Mouse (Mus musculus) neural tube, embryonic 15.5 days (tissue): ENCODE results near the gene Cpsf4. TPM values are rescaled to one million over a fixed set of nuclear protein-coding genes. Genes with fewer than 3 reads are reported as not detected.
"Not testable (repeated sequence)": the region's sequence is repeated elsewhere in the genome, so short reads cannot be mapped to it uniquely, and the experiment has no call there.

Experiments used
- ATAC-seq: fragments of 200-750 bp; cut with Nextera tagmentation; 2 replicates; pipeline ENCODE4 v1.8.0; 2017; ENCODE audit warnings: mild to moderate bottlenecking, moderate TSS enrichment, moderate library complexity; ENCODE audit not compliant: low FRiP score
- H3K27ac ChIP-seq: fragments of 300-500 bp; sonication (generic); replicated peaks from 2 replicates; pipeline ENCODE4 v1.5.1; 2015; ENCODE audit warnings: mild to moderate bottlenecking, inconsistent platforms
- H3K27me3 ChIP-seq: fragments of 300-500 bp; sonication (generic); replicated peaks from 2 replicates; pipeline ENCODE4 v1.6.1; 2015; ENCODE audit warnings: inconsistent platforms
- H3K36me3 ChIP-seq: fragments of 300-500 bp; sonication (generic); 2 replicates; pipeline ENCODE4 v1.6.1; 2015; ENCODE audit warnings: inconsistent platforms
- H3K4me1 ChIP-seq: fragments of 300-500 bp; sonication (generic); 2 replicates; pipeline ENCODE4 v1.6.1; 2015; ENCODE audit warnings: inconsistent platforms
- H3K4me2 ChIP-seq: fragments of 300-500 bp; sonication (generic); 2 replicates; pipeline ENCODE4 v1.6.1; 2015; ENCODE audit warnings: inconsistent platforms, mild to moderate bottlenecking, moderate library complexity
- H3K4me3 ChIP-seq: fragments of 300-500 bp; sonication (generic); replicated peaks from 2 replicates; pipeline ENCODE4 v1.5.1; 2015; ENCODE audit warnings: mild to moderate bottlenecking, inconsistent platforms
- H3K9ac ChIP-seq: fragments of 300-500 bp; sonication (generic); replicated peaks from 2 replicates; pipeline ENCODE4 v1.6.1; 2015; ENCODE audit warnings: mild to moderate bottlenecking, inconsistent platforms
- H3K9me3 ChIP-seq: fragments of 300-500 bp; sonication (generic); replicated peaks from 2 replicates; pipeline ENCODE4 v1.6.1; 2016; ENCODE audit warnings: inconsistent platforms
- WGBS: fragments of 180-500 bp; shearing (Covaris S2); methylation state at CpG from one replicate; pipeline ENCODE4 v1.1.7; 2015; ENCODE audit warnings: mixed read lengths; 5-methylcytosine and 5-hydroxymethylcytosine counted together
- polyA plus RNA-seq: library from polyadenylated mRNA; unstranded; fragments of >200 nt; fragmentation: Nextera tagmentation; extraction: Ambion mirVana; gene quantifications from 2 replicates; pipeline ENCODE4 v1.2.1, GENCODE M21; 2015

Gene Cpsf4
- polyA plus RNA-seq, 1 experiment from 2014 or later, result 49.7 TPM

DNA sequence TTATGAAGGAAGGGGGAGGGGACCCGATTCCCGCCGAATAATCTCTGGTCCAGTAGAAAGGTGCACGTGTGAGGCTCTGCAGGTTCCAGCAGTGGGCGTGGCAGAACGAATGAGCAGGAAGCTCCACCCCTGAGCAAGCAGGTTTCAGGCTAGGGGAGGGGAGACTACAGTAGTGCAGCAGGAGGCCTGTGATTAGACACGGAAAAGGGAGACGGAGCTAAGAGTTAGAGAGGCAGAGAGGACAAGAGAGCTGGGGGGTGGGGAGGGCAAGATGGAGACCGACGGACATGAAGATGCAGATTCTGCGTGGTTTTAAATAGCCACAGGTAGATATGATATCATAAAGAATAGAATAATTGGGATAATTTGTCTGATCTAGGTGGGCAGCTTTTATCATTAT is 41.4 kb downstream of the Cpsf4 start:
- H3K27me3 ChIP-seq, H3K4me2 ChIP-seq, H3K4me3 ChIP-seq, H3K9ac ChIP-seq, ATAC-seq, H3K27ac ChIP-seq, H3K9me3 ChIP-seq: not testable (repeated sequence)
- peaks cover 40% of the 10 kb centered on the region for H3K36me3 ChIP-seq
- H3K4me1 ChIP-seq, result peaks cover 13% of the 10 kb centered on the region
- WGBS, result 57% methylated on average over 11 of the region's 11 CpGs

- Histone ChIP-seq H3K9ac (no peak overlapping the region), H3K4me1 (no peaks in the 10 kb centered on the region), H3K9me3 (no peaks in the 10 kb centered on the region), H3K4me2 (no peak overlapping the region), H3K4me3 (no peak overlapping the region), H3K27ac (no peak overlapping the region), H3K27me3 (no peaks in the 10 kb centered on the region), H3K36me3 (peaks cover 55% of the 10 kb centered on the region)
- 99% methylated on average over 4 of the region's 4 CpGs for WGBS
- ATAC-seq, result no peak
Observed at GRCm38 (mm10) chr5:145211340-145211739, 44.3 kb downstream of the Cpsf4 start.

GRCm38 (mm10) chr5:145212216-145212615 is 45.2 kb downstream of the Cpsf4 start:
- H3K9ac ChIP-seq, result no peak overlapping the region
- H3K27ac ChIP-seq, result no peak overlapping the region
- peaks cover 55% of the 10 kb centered on the region for H3K36me3 ChIP-seq
- H3K4me1 ChIP-seq, result no peaks in the 10 kb centered on the region
- H3K4me3 ChIP-seq, result no peak overlapping the region
- no peaks in the 10 kb centered on the region for H3K27me3 ChIP-seq
- H3K4me2 ChIP-seq, result no peak overlapping the region
- H3K9me3 ChIP-seq, result no peaks in the 10 kb centered on the region
- 98% methylated on average over 4 of the region's 4 CpGs for WGBS
- no peak for ATAC-seq

GRCm38 (mm10) chr5:145213505-145213904 is 46.5 kb downstream of the Cpsf4 start:
- no peak overlapping the region for H3K27ac ChIP-seq
- H3K9me3 ChIP-seq, result no peaks in the 10 kb centered on the region
- H3K9ac ChIP-seq, result no peak overlapping the region
- H3K4me1 ChIP-seq, result no peaks in the 10 kb centered on the region
- peaks cover 56% of the 10 kb centered on the region for H3K36me3 ChIP-seq
- ATAC-seq, result no peak
- no peak overlapping the region for H3K4me3 ChIP-seq
- no peak overlapping the region for H3K4me2 ChIP-seq
- no peaks in the 10 kb centered on the region for H3K27me3 ChIP-seq
- WGBS, result 96% methylated on average over 3 of the region's 3 CpGs

DNA sequence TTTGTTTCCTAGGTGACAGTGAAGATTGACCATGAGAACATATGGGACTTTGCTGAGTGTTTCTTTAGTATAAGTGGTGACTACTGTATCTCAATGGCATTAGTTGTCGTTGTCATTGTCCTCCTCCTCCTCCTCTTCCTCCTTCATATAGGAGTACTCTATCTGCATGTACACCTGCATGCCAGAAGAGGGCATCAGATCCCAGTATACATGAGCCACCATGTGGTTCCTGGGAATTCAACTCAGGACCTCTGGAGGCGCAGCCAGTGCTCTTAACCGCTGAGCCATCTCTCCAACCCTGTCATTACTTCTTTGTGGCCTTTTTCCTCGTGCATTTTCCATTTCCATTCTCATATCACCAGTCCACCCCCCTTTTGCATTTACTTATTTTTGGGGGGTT is 47.7 kb downstream of the Cpsf4 start:
- Histone ChIP-seq H3K36me3 (peaks cover 63% of the 10 kb centered on the region), H3K4me1 (no peaks in the 10 kb centered on the region), H3K4me2 (no peak overlapping the region), H3K9me3 (no peaks in the 10 kb centered on the region), H3K27ac (no peak overlapping the region), H3K27me3 (no peaks in the 10 kb centered on the region), H3K9ac (no peak overlapping the region), H3K4me3 (no peak overlapping the region)
- no peak for ATAC-seq
- 71% methylated on average over 4 of the region's 4 CpGs for WGBS

DNA sequence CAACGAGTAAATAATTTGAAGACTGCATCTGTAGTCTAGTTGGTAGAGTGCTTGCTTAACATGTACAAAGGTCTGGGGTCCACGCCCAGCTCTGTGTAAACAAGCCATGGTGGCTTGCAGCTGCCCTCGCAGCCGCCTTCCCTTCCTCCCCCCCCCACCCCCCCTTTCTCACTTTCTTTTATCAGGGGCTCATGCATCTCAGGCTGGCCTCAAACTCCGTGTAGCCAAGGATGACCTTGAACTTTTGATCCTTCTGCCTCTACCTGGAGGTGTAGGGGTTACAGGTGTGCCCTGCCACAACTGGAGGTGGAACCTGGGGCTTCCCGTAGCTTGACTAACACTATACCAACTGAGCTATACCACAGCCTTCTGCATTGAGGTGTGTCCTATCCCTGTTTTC is 50.7 kb downstream of the Cpsf4 start:
- 89% methylated on average over 6 of the region's 6 CpGs for WGBS
- no peak overlapping the region for H3K27ac ChIP-seq
- no peaks in the 10 kb centered on the region for H3K27me3 ChIP-seq
- ATAC-seq, result no peak
- H3K4me3 ChIP-seq, result no peak overlapping the region
- no peak overlapping the region for H3K4me2 ChIP-seq
- no peak overlapping the region for H3K9ac ChIP-seq
- no peaks in the 10 kb centered on the region for H3K9me3 ChIP-seq
- H3K36me3 ChIP-seq, result peaks cover 65% of the 10 kb centered on the region
- H3K4me1 ChIP-seq, result no peaks in the 10 kb centered on the region

DNA sequence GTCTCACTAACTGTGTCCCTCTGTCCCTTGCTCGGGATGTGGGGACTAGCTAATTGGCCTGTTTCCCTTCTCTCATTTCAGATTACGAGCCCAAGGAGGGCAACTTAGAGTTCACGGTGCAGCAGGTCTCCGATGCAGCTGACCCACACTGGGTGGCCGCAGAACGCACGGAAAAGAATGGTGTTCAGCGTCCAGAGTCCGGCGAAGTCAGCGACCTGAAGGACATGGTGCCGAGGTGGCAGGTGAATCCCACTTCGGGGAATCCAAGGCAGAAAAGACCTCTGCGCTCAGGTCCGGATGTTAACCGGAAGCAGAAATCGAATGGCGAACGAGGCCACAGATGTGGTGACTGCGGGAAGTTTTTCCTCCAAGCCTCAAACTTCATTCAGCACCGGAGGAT is 51.2 kb downstream of the Cpsf4 start:
- no peaks in the 10 kb centered on the region for H3K4me1 ChIP-seq
- H3K9ac ChIP-seq, result no peak overlapping the region
- no peak overlapping the region for H3K4me2 ChIP-seq
- ATAC-seq, result no peak
- 96% methylated on average over 21 of the region's 21 CpGs for WGBS
- no peaks in the 10 kb centered on the region for H3K27me3 ChIP-seq
- H3K9me3 ChIP-seq, result no peaks in the 10 kb centered on the region
- H3K36me3 ChIP-seq, result peaks cover 65% of the 10 kb centered on the region
- no peak overlapping the region for H3K27ac ChIP-seq
- H3K4me3 ChIP-seq, result no peak overlapping the region

DNA sequence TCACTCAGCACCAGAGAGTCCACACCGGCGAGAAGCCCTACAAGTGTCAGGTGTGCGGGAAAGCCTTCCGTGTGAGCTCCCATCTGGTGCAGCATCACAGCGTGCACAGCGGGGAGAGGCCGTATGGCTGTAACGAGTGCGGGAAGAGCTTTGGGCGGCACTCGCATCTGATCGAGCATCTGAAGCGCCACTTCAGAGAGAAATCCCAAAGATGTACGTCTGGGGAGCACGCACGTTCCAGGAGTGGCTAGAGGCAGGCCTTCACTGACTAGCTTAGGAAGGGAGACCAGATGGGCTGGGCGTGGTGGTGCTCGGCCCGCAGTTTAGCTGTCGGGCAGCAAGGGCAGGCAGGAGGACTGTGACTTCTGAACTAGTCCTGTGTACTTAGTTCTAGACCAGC is 51.7 kb downstream of the Cpsf4 start:
- Histone ChIP-seq H3K9ac (no peak overlapping the region), H3K36me3 (peaks cover 63% of the 10 kb centered on the region), H3K4me2 (no peak overlapping the region), H3K4me3 (no peak overlapping the region), H3K27ac (no peak overlapping the region), H3K4me1 (no peaks in the 10 kb centered on the region), H3K9me3 (no peaks in the 10 kb centered on the region), H3K27me3 (no peaks in the 10 kb centered on the region)
- WGBS, result 95% methylated on average over 20 of the region's 20 CpGs
- no peak for ATAC-seq

DNA sequence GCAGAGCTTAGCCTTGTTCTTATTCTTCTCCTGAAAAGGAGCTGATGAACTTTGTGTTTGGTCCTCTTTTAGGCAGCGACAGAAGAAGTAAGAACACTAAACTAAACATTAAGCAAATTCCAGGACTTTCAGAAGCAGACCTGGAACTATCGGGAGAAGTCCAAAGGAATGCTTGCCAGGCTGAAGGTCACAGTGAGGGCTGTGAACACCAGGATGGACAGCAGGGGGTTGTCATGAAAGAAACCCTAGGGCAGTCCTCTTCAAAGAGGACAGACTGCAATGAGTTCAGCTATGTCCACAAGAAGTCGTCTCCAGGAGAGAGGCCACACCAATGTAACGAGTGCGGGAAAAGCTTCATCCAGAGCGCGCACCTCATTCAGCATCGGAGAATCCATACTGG is 53.0 kb downstream of the Cpsf4 start:
- no peak for ATAC-seq
- no peaks in the 10 kb centered on the region for H3K9me3 ChIP-seq
- H3K27ac ChIP-seq, result no peak overlapping the region
- no peaks in the 10 kb centered on the region for H3K4me1 ChIP-seq
- no peak overlapping the region for H3K4me3 ChIP-seq
- no peak overlapping the region for H3K4me2 ChIP-seq
- H3K36me3 ChIP-seq, result peaks cover 53% of the 10 kb centered on the region
- H3K27me3 ChIP-seq, result no peaks in the 10 kb centered on the region
- 96% methylated on average over 8 of the region's 8 CpGs for WGBS
- H3K9ac ChIP-seq, result no peak overlapping the region

DNA sequence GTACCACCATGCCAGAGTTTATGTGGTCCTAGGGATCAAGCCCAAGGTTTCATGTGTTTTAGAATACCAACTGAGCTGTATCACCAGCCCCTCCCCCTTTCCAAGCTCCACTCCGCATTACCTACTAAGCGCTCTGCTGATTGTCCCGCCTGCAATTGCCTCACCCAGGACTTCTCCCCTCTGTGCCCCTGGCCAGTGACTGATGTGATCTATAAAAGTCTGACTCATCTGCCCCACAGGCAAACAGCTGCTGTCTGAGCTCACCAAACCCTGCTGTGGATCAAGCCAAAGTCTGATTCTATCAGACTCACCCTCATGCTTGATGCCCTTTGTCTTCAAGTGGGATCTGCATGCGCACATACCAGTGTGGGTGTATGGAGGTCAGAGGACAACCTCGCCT is 55.8 kb downstream of the Cpsf4 start:
- no peaks in the 10 kb centered on the region for H3K27me3 ChIP-seq
- H3K9me3 ChIP-seq, result no peaks in the 10 kb centered on the region
- H3K4me3 ChIP-seq, result no peak overlapping the region
- no peak for ATAC-seq
- H3K4me2 ChIP-seq, result no peak overlapping the region
- 83% methylated on average over 5 of the region's 5 CpGs for WGBS
- H3K36me3 ChIP-seq, result peaks cover 50% of the 10 kb centered on the region
- no peak overlapping the region for H3K27ac ChIP-seq
- H3K4me1 ChIP-seq, result no peaks in the 10 kb centered on the region
- no peak overlapping the region for H3K9ac ChIP-seq

DNA sequence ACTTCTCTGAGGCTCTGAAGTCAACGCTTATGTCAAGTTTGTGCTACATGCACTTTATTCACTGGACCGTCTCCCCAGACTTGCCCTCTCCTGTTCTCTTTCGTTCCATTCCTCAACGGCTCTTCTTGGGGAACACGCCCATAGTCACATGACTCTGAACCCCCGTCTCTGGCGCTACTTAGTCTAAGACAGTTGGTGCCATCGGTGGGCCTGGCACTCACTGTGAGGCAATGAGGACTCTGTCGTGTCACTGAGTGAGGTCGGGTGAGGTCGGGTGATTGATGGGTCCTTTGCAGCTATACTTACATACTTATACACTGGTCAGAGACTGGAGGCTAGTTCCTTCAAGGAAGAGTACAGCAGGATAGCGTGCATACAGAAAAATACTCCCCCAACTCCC is 56.4 kb downstream of the Cpsf4 start:
- Histone ChIP-seq H3K4me1 (no peaks in the 10 kb centered on the region), H3K9ac (no peak overlapping the region), H3K36me3 (peaks cover 45% of the 10 kb centered on the region), H3K4me3 (no peak overlapping the region), H3K27me3 (no peaks in the 10 kb centered on the region), H3K27ac (no peak overlapping the region), H3K4me2 (no peak overlapping the region), H3K9me3 (no peaks in the 10 kb centered on the region)
- ATAC-seq, result no peak
- WGBS, result 84% methylated on average over 12 of the region's 12 CpGs

- no peak for ATAC-seq
- WGBS, result 65% methylated on average over 2 of the region's 2 CpGs
- H3K4me1 ChIP-seq, result peaks cover 8% of the 10 kb centered on the region
- H3K27ac ChIP-seq, result no peak overlapping the region
- no peak overlapping the region for H3K4me3 ChIP-seq
- H3K9ac ChIP-seq, result no peak overlapping the region
- no peak overlapping the region for H3K4me2 ChIP-seq
- H3K27me3 ChIP-seq, result no peaks in the 10 kb centered on the region
- H3K36me3 ChIP-seq, result peaks cover 19% of the 10 kb centered on the region
- H3K9me3 ChIP-seq, result no peaks in the 10 kb centered on the region
Observed at GRCm38 (mm10) chr5:145226453-145226852, 59.4 kb downstream of the Cpsf4 start.

- not testable (repeated sequence) for H3K27me3 ChIP-seq, H3K27ac ChIP-seq, ATAC-seq, H3K9me3 ChIP-seq, H3K4me2 ChIP-seq, H3K4me3 ChIP-seq, H3K36me3 ChIP-seq, H3K9ac ChIP-seq
- 84% methylated on average over 6 of the region's 6 CpGs for WGBS
- H3K4me1 ChIP-seq, result peaks cover 24% of the 10 kb centered on the region
Observed at GRCm38 (mm10) chr5:145229283-145229682, 62.3 kb downstream of the Cpsf4 start.
